Mouse (Mus musculus): ENCODE data around the gene Gcc2. TPM values are rescaled to one million over a fixed set of nuclear protein-coding genes. Genes with fewer than 3 reads are reported as not detected.
A peak's percentile ranks its signal among the peaks of the same experiment; 100 is the strongest.

Gcc2 gene
- polyA plus RNA-seq, 1 experiment from 2014 or later = 27.2 TPM

DNA sequence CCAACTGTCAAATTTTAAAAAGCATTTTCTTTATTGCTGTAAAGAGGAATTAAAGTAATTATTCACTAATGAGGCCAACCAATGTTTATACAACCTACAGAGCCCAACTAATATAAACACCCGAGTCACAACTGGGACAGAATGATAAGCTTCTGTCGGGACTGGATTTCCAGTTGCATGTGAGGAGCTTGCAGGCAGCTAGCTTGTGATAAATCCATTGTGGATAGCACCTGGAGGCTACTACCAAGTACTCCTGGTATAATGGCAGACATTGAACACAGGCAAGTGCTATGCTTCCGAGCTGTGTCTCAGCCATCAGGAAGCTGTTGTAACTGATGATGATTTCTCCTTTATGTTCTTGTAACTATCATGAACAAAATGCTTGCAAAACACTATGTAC lies 35.4 kb downstream of the Gcc2 start:
- H3K4me2 ChIP-seq = no peak overlapping the region
- no peak overlapping the region for H3K9ac ChIP-seq
- peaks cover 7% of the 10 kb centered on the region; the same call in 1 of the 2 replicates for H3K4me1 ChIP-seq (replicated peaks)
- H3K4me3 ChIP-seq (replicated peaks) = no peak overlapping the region
- H3K36me3 ChIP-seq = peaks cover 66% of the 10 kb centered on the region
- ATAC-seq (ENCODE audit: low read depth) (peak; percentile 75), DNase-seq (peak; percentile 28)
- H3K9me3 ChIP-seq (replicated peaks) = no peaks in the 10 kb centered on the region
- no peak overlapping the region for H3K27ac ChIP-seq
- no peaks in the 10 kb centered on the region for H3K27me3 ChIP-seq
- WGBS (ENCODE audit: insufficient replicate concordance) = 33% methylated on average over 3 of the region's 3 CpGs

DNA sequence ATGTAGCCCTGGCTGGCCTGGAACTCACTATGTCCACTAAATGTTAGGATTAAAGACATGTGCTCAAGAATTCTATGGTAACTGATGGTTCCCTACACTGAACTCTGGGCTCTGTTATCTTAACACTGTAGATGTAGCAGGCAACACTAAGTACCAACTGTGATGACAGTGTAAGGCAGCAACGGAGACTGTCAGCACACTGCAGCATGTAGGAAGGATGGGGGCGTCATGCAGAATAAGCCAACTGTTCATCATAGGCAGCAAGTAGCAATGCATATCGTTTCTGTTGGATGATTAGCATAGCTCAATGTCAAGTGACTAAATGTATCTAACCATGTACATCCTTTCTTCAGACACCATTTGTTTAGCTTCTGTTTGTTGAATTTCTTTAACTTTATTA lies 38.9 kb downstream of the Gcc2 start:
- H3K9ac ChIP-seq = no peak overlapping the region
- H3K4me3 ChIP-seq (replicated peaks) = no peak overlapping the region
- H3K36me3 ChIP-seq = peaks cover 74% of the 10 kb centered on the region
- no peak overlapping the region for H3K27ac ChIP-seq
- no peaks in the 10 kb centered on the region for H3K9me3 ChIP-seq (replicated peaks)
- no peak for ATAC-seq (ENCODE audit: low read depth)
- H3K4me1 ChIP-seq (replicated peaks) = peaks cover 7% of the 10 kb centered on the region; the same call in 1 of the 2 replicates
- no peak for DNase-seq
- WGBS (ENCODE audit: insufficient replicate concordance) = 77% methylated on average over 3 of the region's 3 CpGs
- no peak overlapping the region for H3K4me2 ChIP-seq
- no peaks in the 10 kb centered on the region for H3K27me3 ChIP-seq

DNA sequence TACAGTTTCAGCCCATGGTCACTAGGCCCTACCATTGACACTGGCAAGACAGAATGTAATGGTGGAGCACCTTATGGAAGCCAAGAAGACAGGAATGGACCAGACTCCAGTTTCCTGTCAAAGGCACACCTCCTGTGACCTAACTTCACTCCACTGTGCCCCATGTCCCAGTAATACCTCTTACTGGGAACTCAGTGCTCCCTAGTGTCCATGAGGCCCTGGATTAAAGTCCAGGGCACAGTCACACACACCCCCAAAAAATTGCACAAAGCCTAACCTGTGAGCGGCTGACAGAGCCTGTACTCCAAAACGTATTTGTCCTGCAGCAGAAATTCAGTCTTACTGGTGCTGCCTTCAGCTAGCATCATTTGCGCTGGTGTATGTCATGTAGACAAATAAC lies 40.3 kb downstream of the Gcc2 start:
- Histone ChIP-seq H3K36me3 (peaks cover 72% of the 10 kb centered on the region), H3K4me3 (replicated peaks) (no peak overlapping the region), H3K4me2 (no peak overlapping the region), H3K27ac (no peak overlapping the region), H3K9ac (no peak overlapping the region), H3K27me3 (no peaks in the 10 kb centered on the region), H3K4me1 (replicated peaks) (peaks cover 5% of the 10 kb centered on the region; the same call in 1 of the 2 replicates), H3K9me3 (replicated peaks) (no peaks in the 10 kb centered on the region)
- 84% methylated on average over 3 of the region's 3 CpGs for WGBS (ENCODE audit: insufficient replicate concordance)
- ATAC-seq (ENCODE audit: low read depth) (no peak), DNase-seq (no peak)

DNA sequence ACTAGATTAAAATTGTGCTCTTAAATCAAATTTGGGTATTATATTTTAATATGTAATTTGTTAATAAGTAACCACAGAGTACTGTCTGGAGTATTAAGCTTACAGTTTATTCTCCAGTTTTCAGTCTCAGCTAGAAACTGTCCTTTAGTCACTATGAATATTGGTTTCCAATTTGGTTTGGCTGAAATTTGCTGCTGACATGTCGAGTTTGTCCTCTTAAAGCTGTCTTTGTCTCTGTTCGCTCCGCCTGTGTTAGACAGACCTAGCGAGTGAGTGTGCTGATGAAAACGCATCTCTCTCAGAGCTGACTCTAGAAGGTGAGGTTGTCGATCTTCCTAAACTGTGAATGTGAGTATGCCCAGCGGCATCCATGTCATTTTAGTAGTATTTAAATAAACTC lies 49.7 kb downstream of the Gcc2 start:
- WGBS (ENCODE audit: insufficient replicate concordance) = 77% methylated on average over 7 of the region's 7 CpGs
- Histone ChIP-seq H3K36me3 (peaks cover 22% of the 10 kb centered on the region), H3K27ac (no peak overlapping the region), H3K4me2 (no peak overlapping the region), H3K9ac (no peak overlapping the region), H3K27me3 (no peaks in the 10 kb centered on the region), H3K4me3 (replicated peaks) (no peak overlapping the region), H3K4me1 (replicated peaks) (no peaks in the 10 kb centered on the region), H3K9me3 (replicated peaks) (no peaks in the 10 kb centered on the region)
- no peak for ATAC-seq (ENCODE audit: low read depth)
- DNase-seq = no peak

DNA sequence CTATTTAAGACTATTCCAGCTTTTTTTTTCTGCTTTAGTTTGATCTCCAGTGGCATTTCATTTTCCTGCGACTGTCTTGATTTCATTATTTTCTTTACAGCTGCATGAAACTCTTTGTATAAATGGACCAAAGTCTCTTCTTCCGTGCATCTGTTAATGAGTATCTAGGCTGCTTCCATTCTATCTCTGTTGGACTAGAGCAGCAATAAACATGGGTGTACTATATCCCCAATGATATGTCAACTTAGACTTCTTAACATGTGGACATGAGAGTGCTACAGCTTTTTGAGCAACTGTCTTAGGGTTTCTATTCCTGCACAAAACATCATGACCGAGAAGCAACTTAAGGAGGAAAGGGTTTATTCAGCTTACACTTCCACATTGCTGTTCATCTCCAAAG lies 51.6 kb downstream of the Gcc2 start:
- 74% methylated on average over 3 of the region's 3 CpGs for WGBS (ENCODE audit: insufficient replicate concordance)
- Histone ChIP-seq H3K9ac (no peak overlapping the region), H3K4me3 (replicated peaks) (no peak overlapping the region), H3K27me3 (no peaks in the 10 kb centered on the region), H3K4me1 (replicated peaks) (no peaks in the 10 kb centered on the region), H3K4me2 (no peak overlapping the region), H3K36me3 (peaks cover 28% of the 10 kb centered on the region), H3K27ac (no peak overlapping the region), H3K9me3 (replicated peaks) (no peaks in the 10 kb centered on the region)
- DNase-seq (no peak), ATAC-seq (ENCODE audit: low read depth) (no peak)

DNA sequence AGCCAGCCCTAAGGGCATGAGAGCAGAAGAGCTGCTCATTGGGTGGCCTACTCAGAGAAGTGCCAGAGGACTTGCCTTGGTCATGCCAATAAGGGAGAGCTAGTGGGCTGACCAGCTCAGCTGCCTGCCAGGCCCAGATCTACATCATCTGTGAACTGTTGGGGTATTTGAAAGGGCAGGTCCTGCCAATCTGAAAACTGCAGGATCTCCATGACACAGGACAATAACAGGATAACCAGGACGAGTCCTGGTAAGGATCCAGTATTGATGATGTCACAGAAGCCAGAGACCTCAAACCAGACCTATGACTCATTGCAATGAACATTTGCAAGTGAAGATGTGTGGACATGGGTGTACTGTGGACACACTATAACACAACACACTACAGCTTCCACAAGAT lies 55.5 kb downstream of the Gcc2 start:
- Histone ChIP-seq H3K9ac (no peak overlapping the region), H3K27ac (no peak overlapping the region), H3K9me3 (replicated peaks) (0 out of 2 replicates have a peak, but pooled peaks cover 3% of the 10 kb centered on the region), H3K4me1 (replicated peaks) (no peaks in the 10 kb centered on the region), H3K27me3 (no peaks in the 10 kb centered on the region), H3K4me3 (replicated peaks) (no peak overlapping the region), H3K4me2 (no peak overlapping the region), H3K36me3 (peaks cover 24% of the 10 kb centered on the region)
- DNase-seq (no peak), ATAC-seq (ENCODE audit: low read depth) (no peak)
- 61% methylated on average over 1 of the region's 1 CpGs for whole genome bisulfite sequencing (ENCODE audit: insufficient replicate concordance)

DNA sequence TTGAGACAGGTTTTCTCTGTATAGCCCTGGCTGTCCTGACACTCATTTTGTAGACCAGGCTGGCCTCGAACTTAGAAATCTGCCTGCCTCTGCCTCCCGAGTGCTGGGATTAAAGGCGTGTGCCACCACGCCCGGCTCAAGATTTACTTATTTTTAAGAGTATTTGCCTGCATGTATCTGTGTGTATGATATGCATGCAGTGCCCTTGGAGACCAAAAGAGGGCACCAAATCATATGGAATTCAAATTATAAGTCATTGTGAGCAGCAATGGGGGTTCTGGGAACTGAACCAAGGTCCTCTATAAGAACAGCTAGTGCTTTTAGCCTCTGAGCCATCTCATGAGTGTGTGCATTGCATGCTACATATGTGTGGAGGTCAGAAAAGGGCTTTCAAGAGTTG lies 57.6 kb downstream of the Gcc2 start:
- Histone ChIP-seq H3K36me3 (peaks cover 19% of the 10 kb centered on the region), H3K27me3 (no peaks in the 10 kb centered on the region), H3K4me3 (replicated peaks) (no peak overlapping the region), H3K4me1 (replicated peaks) (no peaks in the 10 kb centered on the region), H3K4me2 (no peak overlapping the region), H3K27ac (no peak overlapping the region), H3K9ac (no peak overlapping the region), H3K9me3 (replicated peaks) (0 out of 2 replicates have a peak, but pooled peaks cover 3% of the 10 kb centered on the region)
- 87% methylated on average over 5 of the region's 5 CpGs for WGBS (ENCODE audit: insufficient replicate concordance)
- DNase-seq (no peak), ATAC-seq (ENCODE audit: low read depth) (no peak)

DNA sequence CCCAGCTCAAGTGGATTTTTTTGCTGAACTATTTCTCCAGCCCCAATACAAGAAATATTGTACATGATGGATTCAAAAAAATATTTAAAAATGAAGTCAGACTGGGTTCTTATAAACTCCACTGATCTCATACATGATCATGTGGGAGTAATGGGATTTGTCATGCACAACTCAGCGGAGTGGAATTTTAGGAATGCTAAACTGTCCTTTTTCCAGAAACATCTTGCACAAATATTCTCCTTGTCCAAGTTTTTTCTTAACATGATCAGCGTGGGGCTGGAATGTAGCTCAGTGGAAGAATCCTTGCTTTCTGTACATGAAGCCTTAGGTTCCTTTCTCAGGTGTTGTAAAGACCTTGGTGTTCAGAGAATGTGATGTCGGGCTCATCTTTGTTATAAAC lies 65.6 kb downstream of the Gcc2 start:
- Histone ChIP-seq H3K4me2 (no peak overlapping the region), H3K27me3 (no peaks in the 10 kb centered on the region), H3K9me3 (replicated peaks) (no peaks in the 10 kb centered on the region; the same call in 1 of the 2 replicates), H3K9ac (no peak overlapping the region), H3K4me1 (replicated peaks) (peaks cover 22% of the 10 kb centered on the region), H3K4me3 (replicated peaks) (no peak overlapping the region), H3K27ac (no peak overlapping the region), H3K36me3 (no peaks in the 10 kb centered on the region)
- DNase-seq (no peak), ATAC-seq (ENCODE audit: low read depth) (no peak)
- 86% methylated on average over 3 of the region's 3 CpGs for WGBS (ENCODE audit: insufficient replicate concordance)

DNA sequence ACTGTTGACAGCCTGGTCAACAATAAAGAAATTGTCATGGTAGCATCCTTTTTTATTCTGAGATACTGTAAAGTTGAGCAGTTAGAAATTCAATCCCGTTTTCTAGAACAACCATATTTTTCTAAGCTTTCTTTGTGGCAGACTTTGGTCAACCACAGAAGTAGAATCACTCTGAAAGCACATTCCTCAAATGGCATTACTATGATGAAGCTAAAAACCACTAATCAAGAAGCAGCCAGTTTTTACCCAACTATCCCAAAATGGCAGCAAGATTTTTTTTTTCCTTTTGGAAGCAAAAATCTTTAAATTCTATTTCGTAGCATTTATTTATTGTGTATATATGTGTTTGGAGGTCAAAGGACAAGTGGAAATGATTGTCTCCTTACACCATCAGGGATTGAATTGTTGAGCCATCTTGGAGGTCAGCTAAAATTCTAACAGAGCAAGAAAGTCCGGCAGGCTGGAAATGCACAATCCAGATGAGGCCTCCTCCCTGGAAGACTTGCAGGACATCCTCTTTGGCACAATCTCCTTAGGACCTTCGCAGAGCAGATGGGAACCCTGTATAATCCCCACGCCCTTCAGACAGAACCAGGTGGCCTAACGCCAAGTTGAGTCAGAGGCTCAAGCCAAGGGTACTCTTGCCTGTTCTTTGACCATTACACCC lies 67.2 kb downstream of the Gcc2 start:
- Histone ChIP-seq H3K27ac (peak overlapping the region; percentile 85), H3K4me3 (replicated peaks) (peak overlapping the region; percentile 84), H3K4me2 (peak overlapping the region; percentile 79), H3K9me3 (replicated peaks) (no peaks in the 10 kb centered on the region; the same call in 1 of the 2 replicates), H3K27me3 (no peaks in the 10 kb centered on the region), H3K36me3 (no peaks in the 10 kb centered on the region), H3K9ac (peak overlapping the region; percentile 69), H3K4me1 (replicated peaks) (peaks cover 38% of the 10 kb centered on the region)
- DNase-seq = no peak
- no peak for ATAC-seq (ENCODE audit: low read depth)
- WGBS (ENCODE audit: insufficient replicate concordance) = 25% methylated on average over 6 of the region's 6 CpGs

DNA sequence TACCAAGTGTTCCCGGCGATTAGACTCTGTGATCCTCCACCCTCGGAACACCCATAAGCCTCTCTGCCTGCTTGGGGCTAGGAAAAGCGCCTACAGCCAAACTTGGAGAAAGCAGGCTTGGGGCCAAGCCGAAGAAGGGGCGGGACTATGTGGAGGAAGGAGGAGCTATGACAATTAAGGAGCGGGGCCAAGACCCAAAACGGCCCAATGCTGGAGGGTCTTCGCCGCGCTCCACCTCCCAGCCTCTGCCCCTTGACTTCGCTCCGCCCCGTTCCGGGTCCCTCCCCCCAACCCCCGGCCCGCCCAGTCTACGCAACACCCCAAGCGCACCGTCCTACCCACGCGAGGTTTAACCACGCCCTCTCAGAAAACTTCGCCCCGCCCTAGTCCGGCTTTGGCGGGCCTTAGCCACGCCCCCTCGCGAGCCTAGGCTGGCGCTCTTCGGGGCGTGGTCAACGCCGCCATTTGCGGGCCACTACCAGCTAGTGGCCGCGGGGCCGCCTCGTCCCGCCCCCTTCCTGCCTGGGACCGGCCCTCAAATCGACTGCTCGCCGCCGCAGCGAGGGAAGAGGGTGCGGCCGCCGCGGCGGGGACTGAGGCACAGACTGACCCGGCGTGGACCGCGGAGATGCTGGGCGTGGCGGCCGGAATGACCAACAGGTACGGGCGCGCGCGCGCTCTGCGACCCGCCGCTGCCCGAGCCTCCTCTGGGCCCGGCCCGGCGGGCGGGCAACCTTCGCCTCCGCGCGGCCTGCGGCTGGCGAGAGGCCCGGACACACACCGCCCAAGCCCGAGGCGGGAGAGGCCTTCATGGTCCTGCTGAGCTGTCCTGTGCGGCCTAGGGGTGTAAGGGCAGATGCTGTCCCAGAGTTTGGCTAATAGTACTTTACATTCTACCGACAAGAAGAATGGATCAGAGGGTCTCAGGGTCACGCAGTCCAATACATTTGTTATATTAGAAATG lies 68.0 kb downstream of the Gcc2 start, which contains the start of gene Lims1:
Lims1 (plus strand) TSS at position 439 of the 964 bp plus-strand sequence.
- under 1% methylated on average over 86 of the region's 86 CpGs for WGBS (ENCODE audit: insufficient replicate concordance)
- H3K27ac ChIP-seq = peak within 1 kb of the TSS; percentile 90
- H3K9me3 ChIP-seq (replicated peaks) = no peaks in the 10 kb centered on the region; the same call in 1 of the 2 replicates
- peak within 1 kb of the TSS; percentile 84 for H3K4me3 ChIP-seq (replicated peaks)
- peak within 1 kb of the TSS; percentile 79 for H3K4me2 ChIP-seq
- DNase-seq = peak; percentile 98
- H3K27me3 ChIP-seq = no peaks in the 10 kb centered on the region
- no peaks in the 10 kb centered on the region for H3K36me3 ChIP-seq
- ATAC-seq (ENCODE audit: low read depth) = peak; percentile 95
- H3K4me1 ChIP-seq (replicated peaks) = peaks cover 41% of the 10 kb centered on the region
- H3K9ac ChIP-seq = peak within 1 kb of the TSS; percentile 92

DNA sequence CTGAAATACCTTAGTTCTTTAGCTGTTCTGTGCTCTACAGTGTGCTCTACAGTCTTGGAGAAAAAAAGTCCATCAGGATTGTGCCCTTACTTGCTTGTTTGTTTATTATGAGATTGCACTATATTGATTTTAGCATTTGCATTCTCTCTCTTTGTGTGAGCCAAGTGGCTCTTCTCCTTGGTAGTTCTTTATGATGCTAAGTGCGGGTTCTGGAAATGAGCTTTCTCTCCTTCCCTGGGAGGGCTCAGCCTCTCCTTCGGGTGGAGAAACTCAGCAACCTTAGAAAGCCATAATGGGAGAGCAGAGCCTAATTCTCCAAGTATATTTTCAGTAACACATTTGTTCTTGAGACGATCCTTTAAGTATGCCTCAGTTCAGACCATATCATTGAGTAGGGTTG lies 71.0 kb downstream of the Gcc2 start:
- no peak for ATAC-seq (ENCODE audit: low read depth)
- peaks cover 59% of the 10 kb centered on the region for H3K4me1 ChIP-seq (replicated peaks)
- peak overlapping the region; percentile 48; the same call in 1 of the 2 replicates for H3K27ac ChIP-seq
- WGBS (ENCODE audit: insufficient replicate concordance) = 62% methylated on average over 3 of the region's 3 CpGs
- no peaks in the 10 kb centered on the region for H3K9me3 ChIP-seq (replicated peaks)
- no peak for DNase-seq
- H3K36me3 ChIP-seq = no peaks in the 10 kb centered on the region
- peak overlapping the region; percentile 17; the same call in 1 of the 2 replicates for H3K9ac ChIP-seq
- peak overlapping the region; percentile 29; the same call in 1 of the 2 replicates for H3K4me2 ChIP-seq
- H3K4me3 ChIP-seq (replicated peaks) = no peak overlapping the region
- no peaks in the 10 kb centered on the region for H3K27me3 ChIP-seq
